Mouse (Mus musculus) heart, embryonic 16.5 days (tissue): ENCODE data around the gene Ptk7. TPM values are rescaled to one million over a fixed set of nuclear protein-coding genes. Genes with fewer than 3 reads are reported as not detected.

Experiments used
- ATAC-seq: fragments of 200-750 bp; cut with Nextera tagmentation; replicated peaks from 2 replicates; pipeline ENCODE4 v1.8.0; 2017; ENCODE audit warnings: moderate number of reproducible peaks; ENCODE audit not compliant: insufficient read depth, low FRiP score; ENCODE audit errors: extremely low read depth
- H3K27ac ChIP-seq: fragments of 300-500 bp; sonication (generic); 2 replicates; pipeline ENCODE4 v1.5.1; 2014; ENCODE audit warnings: mild to moderate bottlenecking, low read length, control low read depth, moderate library complexity
- H3K27me3 ChIP-seq: fragments of 300-500 bp; sonication (generic); 2 replicates; pipeline ENCODE4 v1.6.1; 2014; ENCODE audit warnings: low read length, mixed read lengths; ENCODE audit not compliant: control insufficient read depth, insufficient read depth
- H3K36me3 ChIP-seq: fragments of 300-500 bp; sonication (generic); 2 replicates; pipeline ENCODE4 v1.6.1; 2014; ENCODE audit not compliant: control insufficient read depth, insufficient read depth
- H3K4me1 ChIP-seq: fragments of 300-500 bp; sonication (generic); 2 replicates; pipeline ENCODE4 v1.6.1; 2014; ENCODE audit warnings: low read length, mixed read lengths; ENCODE audit not compliant: control insufficient read depth, insufficient read depth
- H3K4me2 ChIP-seq: fragments of 300-500 bp; sonication (generic); 2 replicates; pipeline ENCODE4 v1.6.1; 2014; ENCODE audit warnings: low read depth, mild to moderate bottlenecking, control low read depth, low read length
- H3K4me3 ChIP-seq: fragments of 300-500 bp; sonication (generic); 2 replicates; pipeline ENCODE4 v1.5.1; 2014; ENCODE audit warnings: mild to moderate bottlenecking, control low read depth, low read length
- H3K9ac ChIP-seq: fragments of 300-500 bp; sonication (generic); 2 replicates; pipeline ENCODE4 v1.6.1; 2014; ENCODE audit warnings: low read length, control low read depth
- H3K9me3 ChIP-seq: fragments of 300-500 bp; sonication (generic); replicated peaks from 2 replicates; pipeline ENCODE4 v1.6.1; 2016; ENCODE audit warnings: low read length; ENCODE audit not compliant: control insufficient read depth
- WGBS: fragments of 180-500 bp; shearing (Covaris S2); extraction: QIAGEN DNeasy Blood & Tissue Kit; methylation state at CpG from one replicate; pipeline ENCODE4 v1.1.7; 2014; 5-methylcytosine and 5-hydroxymethylcytosine counted together
- polyA plus RNA-seq: library from polyadenylated mRNA; unstranded; fragments of >200 nt; fragmentation: Nextera tagmentation; extraction: Ambion mirVana; gene quantifications from 2 replicates; pipeline ENCODE4 v1.2.1, GENCODE M21; 2015

Ptk7 gene
- polyA plus RNA-seq, 1 experiment from 2014 or later = 37.6 TPM

GRCm38 (mm10) chr17:46618394-46618768 lies 10.9 kb downstream of the Ptk7 start:
- WGBS = 11% methylated on average over 6 of the region's 6 CpGs
- Histone ChIP-seq H3K9ac (peak overlapping the region; percentile 71), H3K4me3 (0 out of 2 replicates have a peak overlapping the region, but pooled peaks have one; percentile 2), H3K36me3 (no peaks in the 10 kb centered on the region), H3K4me1 (peaks cover 70% of the 10 kb centered on the region), H3K27me3 (no peaks in the 10 kb centered on the region), H3K4me2 (peak overlapping the region; percentile 45), H3K27ac (peak overlapping the region; percentile 87), H3K9me3 (no peaks in the 10 kb centered on the region)
- ATAC-seq = no peak; the same call in 1 of the 2 replicates

GRCm38 (mm10) chr17:46617799-46618198 lies 11.5 kb downstream of the Ptk7 start:
- H3K4me2 ChIP-seq = peak overlapping the region; percentile 45
- no peak overlapping the region for H3K4me3 ChIP-seq
- H3K36me3 ChIP-seq = no peaks in the 10 kb centered on the region
- no peak for ATAC-seq
- peaks cover 75% of the 10 kb centered on the region for H3K4me1 ChIP-seq
- WGBS = 55% methylated on average over 12 of the region's 12 CpGs
- H3K9ac ChIP-seq = peak overlapping the region; percentile 71; the same call in 1 of the 2 replicates
- no peaks in the 10 kb centered on the region for H3K27me3 ChIP-seq
- H3K9me3 ChIP-seq = no peaks in the 10 kb centered on the region
- H3K27ac ChIP-seq = peak overlapping the region; percentile 87

- Histone ChIP-seq H3K4me3 (no peak overlapping the region), H3K27ac (peak overlapping the region; percentile 16), H3K9me3 (no peaks in the 10 kb centered on the region), H3K36me3 (no peaks in the 10 kb centered on the region), H3K9ac (no peak overlapping the region), H3K27me3 (no peaks in the 10 kb centered on the region), H3K4me1 (peaks cover 41% of the 10 kb centered on the region), H3K4me2 (no peak overlapping the region)
- 55% methylated on average over 3 of the region's 3 CpGs for WGBS
- ATAC-seq = no peak
These were observed 16.1 kb downstream of the Ptk7 start for GRCm38 (mm10) chr17:46613229-46613628.

- H3K4me2 ChIP-seq = peak overlapping the region; percentile 13; the same call in 1 of the 2 replicates
- no peak for ATAC-seq
- 36% methylated on average over 4 of the region's 4 CpGs for WGBS
- no peak overlapping the region for H3K4me3 ChIP-seq
- H3K36me3 ChIP-seq = no peaks in the 10 kb centered on the region
- peak overlapping the region; percentile 50; the same call in 1 of the 2 replicates for H3K9ac ChIP-seq
- peaks cover 37% of the 10 kb centered on the region for H3K4me1 ChIP-seq
- peak overlapping the region; percentile 29 for H3K27ac ChIP-seq
- H3K27me3 ChIP-seq = no peaks in the 10 kb centered on the region
- no peaks in the 10 kb centered on the region for H3K9me3 ChIP-seq
These were observed 16.5 kb downstream of the Ptk7 start for GRCm38 (mm10) chr17:46612820-46613219.

GRCm38 (mm10) chr17:46612189-46612588 lies 17.1 kb downstream of the Ptk7 start:
- H3K4me3 ChIP-seq = no peak overlapping the region
- WGBS = 68% methylated on average over 2 of the region's 2 CpGs
- H3K9me3 ChIP-seq = no peaks in the 10 kb centered on the region
- peaks cover 31% of the 10 kb centered on the region for H3K4me1 ChIP-seq
- no peak for ATAC-seq
- H3K4me2 ChIP-seq = no peak overlapping the region
- H3K9ac ChIP-seq = no peak overlapping the region; the same call in 1 of the 2 replicates
- H3K36me3 ChIP-seq = no peaks in the 10 kb centered on the region
- no peak overlapping the region for H3K27ac ChIP-seq
- H3K27me3 ChIP-seq = no peaks in the 10 kb centered on the region

GRCm38 (mm10) chr17:46611316-46611715 lies 18.0 kb downstream of the Ptk7 start:
- no peak overlapping the region for H3K4me3 ChIP-seq
- H3K27me3 ChIP-seq = no peaks in the 10 kb centered on the region
- H3K4me1 ChIP-seq = peaks cover 23% of the 10 kb centered on the region
- H3K36me3 ChIP-seq = no peaks in the 10 kb centered on the region
- ATAC-seq = no peak
- no peaks in the 10 kb centered on the region for H3K9me3 ChIP-seq
- no peak overlapping the region for H3K27ac ChIP-seq
- H3K4me2 ChIP-seq = no peak overlapping the region
- 96% methylated on average over 6 of the region's 6 CpGs for WGBS
- no peak overlapping the region for H3K9ac ChIP-seq

GRCm38 (mm10) chr17:46609721-46610514 lies 19.4 kb downstream of the Ptk7 start:
- Histone ChIP-seq H3K9me3 (no peaks in the 10 kb centered on the region), H3K27me3 (no peaks in the 10 kb centered on the region), H3K9ac (no peak overlapping the region), H3K36me3 (no peaks in the 10 kb centered on the region), H3K4me2 (peak overlapping the region; percentile 39), H3K4me1 (peaks cover 23% of the 10 kb centered on the region), H3K4me3 (no peak overlapping the region; the same call in 1 of the 2 replicates), H3K27ac (peak overlapping the region; percentile 49)
- 52% methylated on average over 15 of the region's 15 CpGs for WGBS
- peak; percentile 83 for ATAC-seq

GRCm38 (mm10) chr17:46605987-46606386 lies 23.3 kb downstream of the Ptk7 start:
- Histone ChIP-seq H3K36me3 (no peaks in the 10 kb centered on the region), H3K4me1 (peaks cover 14% of the 10 kb centered on the region), H3K27ac (no peak overlapping the region), H3K9me3 (no peaks in the 10 kb centered on the region), H3K9ac (no peak overlapping the region), H3K4me2 (no peak overlapping the region), H3K27me3 (no peaks in the 10 kb centered on the region), H3K4me3 (no peak overlapping the region)
- ATAC-seq = no peak
- WGBS = 73% methylated on average over 12 of the region's 12 CpGs

- no peak for ATAC-seq
- Histone ChIP-seq H3K27ac (no peak overlapping the region), H3K9me3 (no peaks in the 10 kb centered on the region), H3K4me2 (no peak overlapping the region), H3K27me3 (no peaks in the 10 kb centered on the region), H3K4me3 (no peak overlapping the region), H3K4me1 (peaks cover 14% of the 10 kb centered on the region), H3K36me3 (no peaks in the 10 kb centered on the region), H3K9ac (no peak overlapping the region)
- 82% methylated on average over 5 of the region's 5 CpGs for WGBS
These were observed 24.2 kb downstream of the Ptk7 start for GRCm38 (mm10) chr17:46605126-46605525.
